Mouse (Mus musculus) forebrain, postnatal 0 days (tissue): ENCODE data around the gene Mlycd. TPM values are rescaled to one million over a fixed set of nuclear protein-coding genes. Genes with fewer than 3 reads are reported as not detected.
A peak's percentile ranks its signal among the peaks of the same experiment; 100 is the strongest.

Experiments used
- ATAC-seq: fragments of 200-750 bp; cut with Nextera tagmentation; 2 replicates; pipeline ENCODE4 v1.8.0; 2017; ENCODE audit warnings: mild to moderate bottlenecking, moderate library complexity
- DNase-seq: peaks from one replicate; pipeline ENCODE4 v3.0.0-alpha.2; 2015
- H3K27ac ChIP-seq: fragments of 300-500 bp; sonication (generic); 2 replicates; pipeline ENCODE4 v1.5.1; 2014; ENCODE audit warnings: low read depth, mild to moderate bottlenecking, antibody characterized with exemption, low read length, moderate library complexity, mixed read lengths
- H3K27me3 ChIP-seq: fragments of 300-500 bp; sonication (generic); 2 replicates; pipeline ENCODE4 v1.6.1; 2014; ENCODE audit warnings: mild to moderate bottlenecking, low read length, mixed read lengths; ENCODE audit not compliant: insufficient read depth
- H3K36me3 ChIP-seq: fragments of 300-500 bp; sonication (generic); 2 replicates; pipeline ENCODE4 v1.6.1; 2014; ENCODE audit warnings: mild to moderate bottlenecking, moderate library complexity; ENCODE audit not compliant: insufficient read depth
- H3K4me1 ChIP-seq: fragments of 300-500 bp; sonication (generic); 2 replicates; pipeline ENCODE4 v1.6.1; 2014; ENCODE audit warnings: antibody characterized with exemption; ENCODE audit not compliant: insufficient read depth
- H3K4me2 ChIP-seq: fragments of 300-500 bp; sonication (generic); 2 replicates; pipeline ENCODE4 v1.6.1; 2014; ENCODE audit warnings: low read depth, mild to moderate bottlenecking, moderate library complexity
- H3K4me3 ChIP-seq: fragments of 300-500 bp; sonication (generic); 2 replicates; pipeline ENCODE4 v1.5.1; 2014; ENCODE audit warnings: low read depth, low read length, mixed read lengths
- H3K9ac ChIP-seq: fragments of 300-500 bp; sonication (generic); 2 replicates; pipeline ENCODE4 v1.6.1; 2014; ENCODE audit warnings: mild to moderate bottlenecking
- H3K9me3 ChIP-seq: fragments of 300-500 bp; sonication (generic); 2 replicates; pipeline ENCODE4 v1.6.1; 2016; ENCODE audit warnings: low read length
- CTCF ChIP-seq: sonication (generic); IDR thresholded peaks from 2 replicates; pipeline ENCODE4 v1.5.1; 2016; ENCODE audit warnings: antibody characterized with exemption, control low read depth, low read depth
- WGBS: fragments of 180-500 bp; shearing (Covaris S2); extraction: QIAGEN DNeasy Blood & Tissue Kit; methylation state at CpG from one replicate; pipeline ENCODE4 v1.1.7; 2014; 5-methylcytosine and 5-hydroxymethylcytosine counted together
- polyA plus RNA-seq: library from polyadenylated mRNA; unstranded; fragments of >200 nt; fragmentation: Nextera tagmentation; extraction: Ambion mirVana; gene quantifications from 2 replicates; pipeline ENCODE4 v1.2.1, GENCODE M21; 2015
- total RNA-seq: library from RNA; depleted of rRNA; stranded (reverse); fragments of >200 nt; gene quantifications from 2 replicates; pipeline ENCODE4 v1.2.3, GENCODE M21; 2014

Gene Mlycd
- total and polyA plus RNA-seq, 2 experiments from 2014 or later = 21.3 to 27.6 TPM

GRCm38 (mm10) chr8:119438876-119439275, 44.2 kb downstream of the Mlycd start:
- ATAC-seq = no peak
- Histone ChIP-seq H3K27ac (no peak overlapping the region), H3K27me3 (no peaks in the 10 kb centered on the region), H3K4me2 (no peak overlapping the region), H3K4me3 (no peak overlapping the region), H3K4me1 (no peaks in the 10 kb centered on the region), H3K9me3 (no peaks in the 10 kb centered on the region), H3K9ac (no peak overlapping the region), H3K36me3 (no peaks in the 10 kb centered on the region)
- no peak for DNase-seq
- WGBS = 79% methylated on average over 6 of the region's 6 CpGs
- TF ChIP-seq CTCF = no peak

- Histone ChIP-seq H3K4me2 (no peak overlapping the region), H3K27me3 (no peaks in the 10 kb centered on the region), H3K4me3 (no peak overlapping the region), H3K9ac (no peak overlapping the region), H3K4me1 (no peaks in the 10 kb centered on the region), H3K9me3 (no peaks in the 10 kb centered on the region), H3K27ac (no peak overlapping the region), H3K36me3 (no peaks in the 10 kb centered on the region)
- no peak for TF ChIP-seq CTCF
- ATAC-seq (no peak), DNase-seq (no peak)
- WGBS = 95% methylated on average over 2 of the region's 2 CpGs
Observed at GRCm38 (mm10) chr8:119439424-119439823, 44.7 kb downstream of the Mlycd start.

DNA sequence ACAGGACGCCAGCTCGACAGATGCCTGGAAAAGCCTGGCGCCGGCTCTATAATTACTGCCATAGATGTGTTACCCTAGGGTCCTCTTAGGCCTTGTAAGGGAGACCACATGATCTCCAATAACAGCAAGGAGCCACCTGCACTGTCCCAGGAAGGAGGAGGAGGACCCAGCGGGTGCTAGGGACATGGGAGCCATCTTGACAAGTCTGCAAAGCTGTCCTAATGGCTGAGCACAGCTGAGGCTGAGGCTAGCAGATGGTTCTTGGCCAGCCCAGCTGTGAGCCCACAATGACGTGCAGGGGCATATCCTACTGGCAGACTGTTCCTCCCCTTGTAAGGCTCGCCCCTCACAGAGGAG, 45.2 kb downstream of the Mlycd start:
- Histone ChIP-seq H3K9ac (no peak overlapping the region), H3K27ac (no peak overlapping the region), H3K36me3 (no peaks in the 10 kb centered on the region), H3K4me2 (no peak overlapping the region), H3K27me3 (no peaks in the 10 kb centered on the region), H3K4me3 (no peak overlapping the region), H3K4me1 (no peaks in the 10 kb centered on the region), H3K9me3 (no peaks in the 10 kb centered on the region)
- DNase-seq (no peak), ATAC-seq (0 out of 2 replicates have a peak, but pooled peaks have one; percentile 14)
- WGBS = 68% methylated on average over 7 of the region's 7 CpGs
- TF ChIP-seq CTCF = no peak

DNA sequence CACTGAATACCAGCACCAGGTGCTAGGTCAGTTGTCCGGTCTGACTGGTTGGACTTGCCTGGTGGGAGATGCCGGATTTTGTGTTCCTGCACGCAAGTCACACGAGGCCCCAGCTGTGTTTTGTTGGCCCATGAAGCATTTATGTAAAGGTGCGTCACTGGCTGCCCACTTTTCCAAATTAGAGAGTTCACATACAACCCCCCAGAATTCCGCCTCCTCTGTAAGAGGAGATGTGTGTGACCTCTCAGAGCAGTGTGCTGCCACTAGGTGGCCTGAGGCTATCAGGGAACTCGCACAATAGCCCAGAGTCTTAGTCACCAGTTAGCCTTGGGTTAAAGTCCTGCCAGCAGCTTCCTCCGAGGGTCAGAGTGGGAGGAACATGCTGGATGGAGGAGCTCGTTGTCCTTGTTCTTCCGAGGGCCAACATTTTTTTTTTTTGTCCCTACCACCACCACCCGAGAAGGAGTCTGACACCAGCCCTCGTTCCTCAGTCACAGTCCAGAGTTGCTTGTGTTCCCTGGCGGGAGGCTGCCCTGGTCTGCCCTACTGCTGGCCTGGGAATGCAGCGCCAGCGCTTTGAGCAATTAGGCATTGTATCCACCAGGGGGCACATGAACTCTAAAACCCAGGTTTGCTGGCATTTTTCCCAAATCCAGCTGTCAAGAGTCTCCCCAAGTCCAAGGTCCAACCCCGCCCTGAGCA, 45.7 kb downstream of the Mlycd start:
- WGBS = 15% methylated on average over 16 of the region's 16 CpGs
- peak; percentile 55 for ATAC-seq

GRCm38 (mm10) chr8:119440952-119441270, 46.2 kb downstream of the Mlycd start:
- no peak overlapping the region for H3K4me3 ChIP-seq
- no peak for TF ChIP-seq CTCF
- H3K36me3 ChIP-seq = no peaks in the 10 kb centered on the region
- 0 out of 2 replicates have a peak overlapping the region, but pooled peaks have one; percentile 1 for H3K9ac ChIP-seq
- no peaks in the 10 kb centered on the region for H3K27me3 ChIP-seq
- H3K27ac ChIP-seq = no peak overlapping the region
- H3K4me2 ChIP-seq = no peak overlapping the region
- DNase-seq (no peak), ATAC-seq (no peak)
- no peaks in the 10 kb centered on the region for H3K9me3 ChIP-seq
- WGBS = 40% methylated on average over 1 of the region's 1 CpGs
- no peaks in the 10 kb centered on the region for H3K4me1 ChIP-seq

More for the DNA sequence above, 45.7 kb downstream of the Mlycd start:
- no peak overlapping the region for H3K27ac ChIP-seq
- TF ChIP-seq CTCF = peak; percentile 78
- H3K4me2 ChIP-seq = no peak overlapping the region
- no peaks in the 10 kb centered on the region for H3K27me3 ChIP-seq
- peak; percentile 82 for DNase-seq
- H3K4me3 ChIP-seq = no peak overlapping the region
- H3K36me3 ChIP-seq = no peaks in the 10 kb centered on the region
- H3K9ac ChIP-seq = 0 out of 2 replicates have a peak overlapping the region, but pooled peaks have one; percentile 1
- H3K9me3 ChIP-seq = no peaks in the 10 kb centered on the region
- no peaks in the 10 kb centered on the region for H3K4me1 ChIP-seq

- Histone ChIP-seq H3K9me3 (no peaks in the 10 kb centered on the region), H3K4me1 (no peaks in the 10 kb centered on the region), H3K36me3 (no peaks in the 10 kb centered on the region), H3K4me2 (no peak overlapping the region), H3K27ac (no peak overlapping the region), H3K9ac (no peak overlapping the region), H3K4me3 (no peak overlapping the region), H3K27me3 (no peaks in the 10 kb centered on the region)
- ATAC-seq (no peak), DNase-seq (no peak)
- WGBS = 56% methylated on average over 5 of the region's 5 CpGs
- no peak for TF ChIP-seq CTCF
Observed at GRCm38 (mm10) chr8:119442013-119442412, 47.3 kb downstream of the Mlycd start.

DNA sequence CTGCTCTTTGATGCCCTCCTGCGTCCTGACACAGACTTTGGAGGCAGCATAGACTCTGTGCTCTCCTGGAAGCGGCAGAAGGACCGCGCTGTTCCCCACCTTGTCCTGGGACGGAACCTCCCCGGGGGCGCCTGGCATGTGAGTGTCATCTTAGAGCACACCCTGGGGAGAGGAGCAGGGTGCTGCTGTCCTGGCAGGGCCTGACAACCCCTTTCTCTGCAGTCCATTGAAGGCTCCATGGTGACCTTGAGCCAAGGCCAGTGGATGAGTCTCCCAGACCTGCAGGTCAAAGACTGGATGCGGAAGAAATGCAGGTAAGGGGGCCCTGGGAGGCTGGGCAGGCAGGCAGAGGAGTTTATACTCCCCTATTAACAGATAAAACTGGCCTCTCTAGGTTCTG, 48.3 kb downstream of the Mlycd start:
- Histone ChIP-seq H3K9me3 (no peaks in the 10 kb centered on the region), H3K4me1 (no peaks in the 10 kb centered on the region), H3K9ac (no peak overlapping the region), H3K4me2 (no peak overlapping the region), H3K4me3 (no peak overlapping the region), H3K27ac (no peak overlapping the region), H3K36me3 (no peaks in the 10 kb centered on the region), H3K27me3 (no peaks in the 10 kb centered on the region)
- DNase-seq = no peak
- ATAC-seq = no peak
- 93% methylated on average over 8 of the region's 8 CpGs for WGBS
- TF ChIP-seq CTCF = no peak
